Mouse (Mus musculus): ENCODE results near the gene Ccdc32.
"Not testable (repeated sequence)": the region's sequence is repeated elsewhere in the genome, so short reads cannot be mapped to it uniquely, and the experiment has no call there.

Ccdc32 gene

DNA sequence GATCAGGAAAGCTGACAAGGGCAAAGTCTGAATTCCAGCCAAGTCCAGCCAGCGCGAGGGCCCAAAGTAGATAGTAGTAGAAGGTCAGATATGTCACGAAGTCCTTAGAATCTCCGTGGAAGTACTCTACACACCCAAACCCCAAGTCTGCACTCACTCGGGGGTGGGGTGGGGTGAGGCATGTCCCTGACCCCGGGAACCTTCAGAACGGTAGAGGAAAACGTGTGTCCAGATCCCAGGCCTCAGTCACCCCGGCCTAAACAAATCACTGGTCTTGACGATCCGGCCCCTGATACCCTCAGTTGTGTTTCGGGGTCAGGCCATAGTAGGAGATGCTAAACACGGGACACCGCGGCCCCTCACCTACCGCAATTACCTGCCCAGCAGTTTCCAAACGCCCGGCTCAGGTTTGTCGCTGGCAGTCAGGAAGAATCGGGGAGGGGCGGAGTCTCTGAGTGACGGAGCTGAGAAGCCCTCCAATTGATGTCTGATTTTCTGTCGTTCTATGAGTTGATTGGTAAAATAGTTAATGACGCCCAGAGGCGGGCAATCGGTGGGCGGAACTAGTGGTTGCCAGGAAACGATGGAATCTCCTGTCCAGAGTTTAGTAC is at the start of gene Ccdc32:
TSS of gene Ccdc32 (minus strand) at position 453 of the 611 bp plus-strand sequence.
- DNase-seq (ENCODE audit: low read depth, low spot score) = peak; percentile 97

DNA sequence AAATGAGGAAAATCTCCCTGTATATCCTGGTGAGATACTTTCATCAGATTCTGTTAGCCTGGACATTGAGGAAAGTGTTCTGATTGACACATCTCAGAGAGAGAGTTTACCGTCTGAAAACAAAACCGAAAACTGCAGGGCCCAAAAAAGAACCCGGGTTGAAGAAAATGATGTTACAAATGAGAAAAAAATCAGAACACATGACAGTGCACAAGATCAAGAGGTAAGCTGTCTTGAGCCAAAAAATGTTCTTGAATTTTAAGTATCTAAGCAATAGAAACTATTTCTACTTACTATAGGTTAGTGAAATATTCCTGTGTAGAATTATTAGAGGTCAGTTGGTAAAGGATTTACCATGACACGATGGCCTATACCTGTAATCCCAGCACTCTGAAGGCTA is 43.2 kb upstream of the Ccdc32 start:
- DNase-seq (ENCODE audit: low read depth, low spot score) = no peak

- no peak for DNase-seq (ENCODE audit: low read depth, low spot score)
Measured at GRCm38 (mm10) chr2:119060139-119060538, 30.9 kb upstream of the Ccdc32 start.

DNA sequence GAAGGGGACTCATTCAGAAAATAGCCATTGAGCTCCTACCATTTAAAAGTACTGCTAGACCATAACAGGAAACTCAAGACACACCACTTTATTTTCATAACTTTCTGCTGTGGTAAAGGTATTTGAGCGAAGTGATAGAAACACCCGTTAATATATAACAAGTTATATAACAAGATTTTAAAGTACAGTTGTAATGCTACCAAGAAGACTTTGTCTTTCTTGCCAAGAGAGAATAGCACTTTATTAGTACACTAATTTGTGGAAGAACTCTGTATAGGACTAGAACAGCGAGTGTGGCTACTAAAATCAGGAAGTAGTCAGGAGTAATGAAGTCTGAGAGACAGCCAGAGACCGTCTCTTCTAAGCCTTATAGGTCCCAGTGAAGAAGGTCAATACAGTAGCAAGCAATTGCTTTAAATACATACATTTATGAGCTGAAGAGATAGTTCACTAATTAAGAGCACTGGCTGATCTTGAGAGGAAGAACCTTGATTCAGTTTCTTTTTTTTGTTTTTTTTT is 21.0 kb upstream of the Ccdc32 start:
- DNase-seq (ENCODE audit: low read depth, low spot score) = no peak

DNA sequence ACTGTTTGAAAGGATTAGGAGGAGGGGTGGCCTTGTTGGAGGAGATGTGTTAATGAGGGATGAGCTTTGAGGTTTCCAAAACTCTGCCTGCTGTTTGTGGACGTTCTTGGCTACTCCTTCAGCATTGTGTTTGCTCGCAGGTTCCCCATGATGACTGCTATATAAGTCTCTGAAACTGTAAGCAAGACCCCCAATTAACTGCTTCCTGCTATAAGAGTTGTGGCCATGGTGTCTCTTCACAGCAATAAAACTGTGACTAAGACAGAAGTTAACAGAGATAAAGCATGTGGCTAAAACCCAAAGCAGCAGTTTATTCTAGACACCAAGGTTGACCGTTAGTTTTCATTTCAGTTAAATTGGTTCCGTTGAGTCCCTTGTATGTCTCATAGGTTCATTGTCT is 18.7 kb upstream of the Ccdc32 start:
- no peak for DNase-seq (ENCODE audit: low read depth, low spot score)

DNA sequence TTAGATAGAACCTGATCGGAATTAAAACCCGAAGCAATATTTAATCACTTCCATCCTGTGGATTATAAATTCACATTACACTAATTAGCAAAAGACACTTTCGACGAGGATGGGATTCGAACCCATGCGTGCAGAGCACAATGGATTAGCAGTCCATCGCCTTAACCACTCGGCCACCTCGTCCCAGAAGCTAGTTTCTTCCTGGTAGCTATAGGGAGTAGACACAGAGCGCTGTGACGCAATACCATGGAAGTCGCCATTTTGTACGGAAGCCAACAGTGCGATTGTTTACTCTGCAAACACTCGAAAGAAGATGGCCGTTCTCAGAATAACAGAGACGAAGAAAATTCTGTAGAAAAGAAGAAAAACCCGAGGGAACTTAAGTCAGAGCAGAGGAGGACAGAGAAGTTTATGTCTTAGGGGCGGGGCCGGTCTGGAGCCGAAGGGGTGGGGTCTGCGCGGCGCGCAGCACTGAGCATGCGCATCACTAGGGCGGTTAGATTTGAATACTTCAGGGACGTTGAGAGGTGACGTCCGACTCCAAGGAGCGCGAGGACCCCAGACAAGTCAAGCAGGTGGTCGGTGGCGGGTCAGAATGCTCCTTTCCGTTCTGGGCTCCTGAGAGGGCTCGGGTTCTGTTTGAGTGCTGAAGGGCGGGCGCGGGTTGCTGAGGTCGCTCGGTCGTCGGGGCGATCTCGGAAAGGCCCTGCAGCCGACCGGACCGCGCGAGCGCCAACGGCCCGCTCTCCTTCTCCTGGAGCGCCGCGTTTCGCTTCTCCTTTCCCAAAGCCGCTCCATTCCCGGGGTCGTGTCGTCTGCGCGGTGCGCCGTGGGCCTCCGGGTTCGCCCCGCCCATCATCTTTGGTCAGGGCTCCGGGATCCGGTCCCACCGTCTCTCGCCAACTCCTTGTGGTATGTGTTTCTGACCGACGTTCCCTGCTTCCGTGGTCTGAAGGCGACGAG is 17.7 kb upstream of the Ccdc32 start, which contains the start of gene Knl1:
TSS of gene Knl1 (plus strand) at position 471 of the 963 bp plus-strand sequence.
- DNase-seq (ENCODE audit: low read depth, low spot score) = peak; percentile 96

- DNase-seq (ENCODE audit: low read depth, low spot score) = no peak
Measured at GRCm38 (mm10) chr2:119045163-119045562, 16.0 kb upstream of the Ccdc32 start.

- DNase-seq (ENCODE audit: low read depth, low spot score) = peak; percentile 71
Measured at GRCm38 (mm10) chr2:119040882-119041281, 11.7 kb upstream of the Ccdc32 start.

- no peak for DNase-seq (ENCODE audit: low read depth, low spot score)
Measured at GRCm38 (mm10) chr2:119035397-119035745, 6.2 kb upstream of the Ccdc32 start.

DNA sequence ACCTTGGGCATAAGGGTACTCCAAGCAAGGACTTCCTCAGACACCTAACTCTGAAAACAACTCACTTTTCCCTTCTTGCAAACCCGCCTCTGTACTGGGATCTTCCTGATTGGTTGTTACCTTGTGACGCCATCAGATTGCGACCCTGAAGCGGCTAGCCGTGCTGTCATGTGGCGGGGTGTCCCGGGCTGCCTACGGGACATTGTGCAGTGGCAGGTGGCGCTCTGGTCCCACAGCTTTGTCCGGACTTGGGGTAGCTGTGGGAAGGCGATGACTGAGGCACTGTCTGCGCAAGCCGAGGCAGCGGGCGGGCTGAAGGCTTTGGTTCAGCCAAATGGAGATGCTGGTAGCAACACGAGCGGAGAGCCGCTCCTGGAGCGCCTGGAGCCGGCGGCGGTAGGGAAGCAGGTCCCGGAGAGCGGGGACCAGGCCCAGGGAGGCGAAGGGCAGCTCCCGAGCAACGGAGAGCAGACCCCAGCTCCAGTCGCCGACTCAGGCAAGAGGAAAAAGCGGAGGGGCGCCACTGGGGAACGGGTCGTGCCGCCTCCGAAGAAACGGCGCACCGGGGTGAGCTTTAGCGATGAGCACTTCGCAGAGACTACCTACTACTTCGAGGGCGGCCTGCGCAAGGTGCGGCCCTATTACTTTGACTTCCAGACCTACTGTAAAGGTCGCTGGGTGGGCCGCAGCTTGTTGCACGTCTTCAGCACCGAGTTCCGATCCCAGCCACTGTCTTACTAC is 5.6 kb upstream of the Ccdc32 start, which contains the start of gene Rpusd2:
TSS of gene Rpusd2 (plus strand) at position 135 of the 741 bp plus-strand sequence.
- peak; percentile 99 for DNase-seq (ENCODE audit: low read depth, low spot score)

- DNase-seq (ENCODE audit: low read depth, low spot score) = no peak
Measured at GRCm38 (mm10) chr2:119032191-119032590, 3.0 kb upstream of the Ccdc32 start.

- DNase-seq (ENCODE audit: low read depth, low spot score) = no peak
Measured at GRCm38 (mm10) chr2:119026951-119027350, 2.2 kb downstream of the Ccdc32 start.

GRCm38 (mm10) chr2:119025239-119025616 is 4.0 kb downstream of the Ccdc32 start:
- DNase-seq (ENCODE audit: low read depth, low spot score) = no peak

DNA sequence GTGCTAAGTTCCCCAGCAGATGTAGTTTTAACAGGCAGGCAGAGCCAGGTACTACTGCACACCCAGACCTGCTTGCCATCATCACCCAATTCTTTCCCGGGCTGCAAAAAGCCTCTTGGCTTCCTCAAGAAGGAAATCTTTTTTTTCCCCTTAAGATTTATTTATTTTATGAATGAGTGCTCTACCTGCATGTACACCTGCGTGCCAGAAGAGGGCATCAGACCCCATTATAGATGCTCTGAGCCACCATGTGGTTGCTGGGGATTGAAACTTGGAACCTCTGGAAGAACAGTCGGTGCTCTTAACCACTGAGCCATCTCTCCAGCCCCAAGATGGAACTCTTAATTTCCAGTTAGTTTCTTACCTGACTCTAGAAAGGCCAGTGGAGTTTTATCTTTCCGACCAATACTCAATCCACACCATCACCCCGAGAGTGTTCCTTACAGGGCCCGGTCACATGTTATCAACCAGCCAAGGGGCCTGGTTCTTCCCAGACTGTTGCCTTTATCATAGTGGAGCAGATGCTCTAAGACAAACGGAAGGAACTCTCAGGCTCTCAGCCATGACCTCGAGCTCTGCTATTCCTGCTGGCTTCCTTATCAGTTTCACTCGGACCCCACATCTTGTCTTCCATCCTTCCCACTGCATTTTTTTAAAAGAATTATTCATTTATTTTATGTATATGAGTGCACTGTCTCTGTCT is 4.5 kb downstream of the Ccdc32 start:
- peak; percentile 37 for DNase-seq (ENCODE audit: low read depth, low spot score)

GRCm38 (mm10) chr2:119023154-119023660 is 6.0 kb downstream of the Ccdc32 start:
- DNase-seq (ENCODE audit: low read depth, low spot score) = peak; percentile 20

DNA sequence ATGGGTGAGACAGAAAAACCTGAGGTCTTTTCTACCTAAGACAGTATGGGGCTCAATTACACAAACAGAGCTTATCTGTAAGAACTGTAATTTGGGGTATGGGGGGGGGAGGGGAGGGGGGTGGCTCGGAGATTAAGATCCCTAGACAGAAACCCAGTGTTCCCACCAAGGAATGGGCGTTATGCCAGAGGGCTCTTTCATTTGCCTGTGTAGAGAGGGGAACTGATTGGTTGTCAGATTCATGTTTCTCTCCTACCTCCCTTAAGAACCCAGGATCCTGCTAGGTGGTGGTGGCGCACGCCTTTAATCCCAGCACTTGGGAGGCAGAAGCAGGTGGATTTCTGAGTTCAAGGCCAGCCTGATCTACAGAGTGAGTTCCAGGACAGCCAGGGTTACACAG is 9.7 kb downstream of the Ccdc32 start:
- no peak for DNase-seq (ENCODE audit: low read depth, low spot score)

GRCm38 (mm10) chr2:119019131-119019530 is 10.1 kb downstream of the Ccdc32 start:
- peak; percentile 38 for DNase-seq (ENCODE audit: low read depth, low spot score)

- DNase-seq (ENCODE audit: low read depth, low spot score) = no peak
Measured at GRCm38 (mm10) chr2:119018391-119019122, 10.6 kb downstream of the Ccdc32 start.

DNA sequence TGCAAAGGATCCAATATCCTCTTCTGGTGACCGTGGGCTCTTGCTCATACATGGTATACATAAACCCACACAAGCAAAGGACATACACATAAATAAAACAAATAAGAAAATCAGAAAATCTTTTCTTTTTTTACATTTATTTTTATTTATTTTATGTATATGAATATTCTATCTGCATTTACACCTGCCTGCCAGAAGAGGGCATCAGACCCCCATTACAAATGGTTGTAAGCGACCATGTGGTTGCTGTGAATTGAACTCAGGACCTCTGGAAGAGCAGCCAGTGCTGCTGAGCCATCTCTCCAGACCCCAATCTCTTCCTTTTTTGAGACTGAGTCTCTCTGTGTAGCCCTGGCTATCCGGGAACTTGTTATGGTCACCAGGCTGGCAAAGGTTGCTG is 11.5 kb downstream of the Ccdc32 start:
- DNase-seq (ENCODE audit: low read depth, low spot score) = no peak

GRCm38 (mm10) chr2:119016312-119016711 is 12.9 kb downstream of the Ccdc32 start:
- DNase-seq (ENCODE audit: low read depth, low spot score) = not testable (repeated sequence)
